Mouse (Mus musculus): ENCODE data around the gene Rce1.

DNA sequence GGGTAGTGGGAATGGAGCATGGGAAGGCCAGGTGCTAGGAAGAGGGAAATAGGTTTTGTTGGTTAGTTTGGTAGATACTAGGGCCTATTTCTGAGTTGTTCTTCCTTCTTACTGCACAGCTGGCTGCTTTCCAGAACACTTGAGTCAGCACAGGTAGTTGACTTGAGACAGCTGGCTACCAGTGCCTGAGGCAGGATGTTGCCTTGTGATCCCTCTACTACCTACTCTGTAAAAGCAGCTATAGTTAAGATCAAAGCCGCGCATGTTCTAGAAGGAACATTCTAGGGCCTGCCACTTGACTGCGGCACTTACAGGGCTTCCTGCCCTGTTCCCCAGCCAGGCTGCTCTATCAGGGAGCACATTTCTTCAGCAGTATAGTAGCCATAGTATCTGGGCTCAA lies 35.4 kb downstream of the Rce1 start:
- TF ChIP-seq CTCF (conservative IDR thresholded peaks at IDR 0.05; ENCODE audit: low read length) (no peak), POU5F1 (IDR thresholded peaks at IDR 0.05; ENCODE audit: borderline replicate concordance, low read length) (no peak)

Measured in E14TG2a.4 (cell line).